Mouse (Mus musculus): ENCODE data around the gene Shmt2.

Gene Shmt2

GRCm38 (mm10) chr10:127522088-127522581, at the start of gene Shmt2:
Gene Shmt2, minus strand, starts transcription at chr10:127522444.
- in situ Hi-C loops (cut with MboI; ENCODE audit: low sequenced_read_pairs) = no loop called here

- in situ Hi-C loops (cut with MboI; ENCODE audit: low sequenced_read_pairs) = loop anchor here (10.0 kb wide), 1 partner anchor 64 kb away; no protein-coding TSS in a partner anchor
These were observed 48.8 kb upstream of the Shmt2 start for GRCm38 (mm10) chr10:127570937-127571641.

GRCm38 (mm10) chr10:127570384-127570783, 48.1 kb upstream of the Shmt2 start:
- in situ Hi-C loops (cut with MboI; ENCODE audit: low sequenced_read_pairs) = loop anchor here (10.0 kb wide), 1 partner anchor 64 kb away; no protein-coding TSS in a partner anchor

DNA sequence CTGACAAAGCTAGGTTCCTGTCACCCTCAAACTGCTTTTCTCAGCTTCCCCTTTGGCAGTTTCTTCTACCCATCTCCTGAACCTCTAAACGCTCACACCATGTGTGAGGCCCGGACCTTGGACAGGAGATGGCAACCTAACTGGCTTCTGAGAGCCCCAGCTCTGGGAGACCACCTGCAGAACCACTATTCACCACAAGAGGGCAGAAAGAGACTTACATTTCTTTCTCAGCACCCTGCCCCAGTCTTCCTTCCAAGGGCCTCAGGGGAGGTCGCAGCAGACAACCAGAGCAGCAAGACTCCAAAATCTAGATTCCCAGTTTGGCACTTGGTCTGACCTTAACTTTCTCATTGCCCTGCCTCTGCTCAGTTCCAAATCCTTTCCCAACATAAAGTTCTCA, 47.2 kb upstream of the Shmt2 start:
- in situ Hi-C loops (cut with MboI; ENCODE audit: low sequenced_read_pairs) = no loop called here

DNA sequence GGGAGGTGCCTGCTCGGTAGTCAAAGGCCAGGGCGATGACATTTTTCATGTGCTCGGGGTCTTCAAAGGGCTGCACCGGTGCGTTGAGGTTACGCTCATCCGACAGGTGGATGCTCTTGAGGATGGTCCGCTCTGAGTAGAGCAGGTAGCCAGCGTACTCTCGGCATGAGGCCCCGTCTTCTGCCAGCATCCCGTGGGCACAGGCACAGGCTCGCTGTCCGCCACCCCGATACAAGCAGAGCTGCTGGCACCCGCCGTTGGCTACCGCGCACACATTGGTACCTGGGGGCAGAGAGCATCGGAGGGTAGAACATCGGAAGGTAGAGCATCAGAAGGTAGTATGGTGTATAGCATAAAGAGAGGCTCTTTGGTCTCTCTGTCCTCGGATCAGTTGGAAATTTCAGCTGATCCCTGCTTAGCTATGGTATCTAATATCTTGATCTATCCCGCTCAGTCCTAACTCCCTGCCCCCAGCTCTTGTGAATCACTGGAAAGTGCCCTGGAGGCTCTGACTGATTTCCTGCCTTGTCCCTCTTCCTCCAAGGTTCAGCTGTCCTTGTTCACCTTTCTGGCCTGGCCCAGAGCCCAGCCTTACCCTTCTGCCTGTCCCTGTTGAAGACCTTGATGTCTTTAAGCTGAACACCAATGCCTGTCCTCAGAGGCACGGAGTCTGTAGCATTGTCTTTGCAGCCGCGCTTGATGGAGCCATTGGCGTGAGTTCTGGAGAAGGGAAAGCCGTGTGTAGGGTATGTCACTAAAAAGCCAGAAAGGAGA, 44.5 kb upstream of the Shmt2 start:
- in situ Hi-C loops (cut with MboI; ENCODE audit: low sequenced_read_pairs) = no loop called here

- in situ Hi-C loops (cut with MboI; ENCODE audit: low sequenced_read_pairs) = no loop called here
These were observed 42.1 kb upstream of the Shmt2 start for GRCm38 (mm10) chr10:127564301-127564700.

- in situ Hi-C loops (cut with MboI; ENCODE audit: low sequenced_read_pairs) = no loop called here
These were observed 41.6 kb upstream of the Shmt2 start for GRCm38 (mm10) chr10:127563840-127564239.

- in situ Hi-C loops (cut with MboI; ENCODE audit: low sequenced_read_pairs) = no loop called here
These were observed 38.9 kb upstream of the Shmt2 start for GRCm38 (mm10) chr10:127561145-127561544.

DNA sequence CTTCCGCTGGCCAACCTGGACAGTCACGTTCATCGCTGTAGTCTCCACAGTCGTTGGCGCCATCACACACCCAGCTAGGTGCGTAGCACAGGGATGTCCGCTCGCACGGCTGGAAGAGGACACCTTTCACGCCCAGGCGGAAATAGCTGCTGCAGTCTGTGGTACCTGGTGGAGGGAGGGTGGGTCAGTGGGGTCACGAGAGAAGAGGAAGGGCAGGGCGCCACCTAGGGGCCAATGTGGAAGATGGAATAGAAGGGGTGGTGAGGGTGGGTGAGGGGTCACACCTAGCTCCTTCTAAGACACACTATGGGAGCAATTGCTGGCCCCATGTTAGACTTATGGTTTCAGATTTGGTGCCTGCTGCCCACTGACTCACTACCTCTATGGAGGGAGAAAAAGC, 35.2 kb upstream of the Shmt2 start:
- in situ Hi-C loops (cut with MboI; ENCODE audit: low sequenced_read_pairs) = no loop called here

GRCm38 (mm10) chr10:127555703-127556102, 33.5 kb upstream of the Shmt2 start:
- in situ Hi-C loops (cut with MboI; ENCODE audit: low sequenced_read_pairs) = no loop called here

DNA sequence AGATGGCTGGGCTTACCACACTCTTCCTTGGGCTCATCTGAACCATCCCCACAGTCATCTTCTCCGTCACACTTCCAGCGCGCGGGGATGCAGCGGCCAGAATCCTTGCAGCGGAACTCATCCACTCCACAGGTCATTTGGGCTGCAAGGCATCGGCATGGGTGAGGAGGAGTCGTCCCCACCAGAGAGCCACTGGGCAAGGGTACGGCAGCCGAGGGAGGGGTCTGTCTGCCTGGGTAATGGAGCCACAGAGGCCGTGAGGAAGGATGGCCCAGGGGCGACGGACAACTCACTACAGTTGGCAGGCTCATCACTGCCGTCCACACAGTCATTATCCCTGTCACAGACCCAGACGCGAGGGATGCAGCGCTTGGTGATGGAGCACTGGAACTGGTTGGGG, 27.6 kb upstream of the Shmt2 start:
- in situ Hi-C loops (cut with MboI; ENCODE audit: low sequenced_read_pairs) = no loop called here

DNA sequence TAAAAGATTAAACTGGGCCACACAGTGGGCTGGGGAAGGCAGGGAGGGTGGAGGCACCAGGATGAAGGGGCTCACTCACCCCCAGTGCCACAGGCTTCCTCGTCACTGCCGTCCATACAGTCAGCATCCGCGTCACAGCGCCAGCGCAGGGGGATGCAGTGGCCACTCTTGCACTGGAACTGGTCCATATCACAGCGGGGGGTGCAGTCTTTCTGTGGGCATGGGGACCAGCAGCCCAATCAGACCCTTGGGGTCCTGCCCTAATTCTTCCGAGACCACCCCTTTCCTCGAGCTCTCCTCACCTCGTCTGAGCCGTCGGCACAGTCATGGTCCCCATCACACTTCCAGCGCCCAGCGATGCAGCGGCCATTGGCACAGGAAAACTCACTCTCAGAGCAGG, 26.0 kb upstream of the Shmt2 start:
- in situ Hi-C loops (cut with MboI; ENCODE audit: low sequenced_read_pairs) = no loop called here

GRCm38 (mm10) chr10:127546505-127546904, 24.3 kb upstream of the Shmt2 start:
- in situ Hi-C loops (cut with MboI; ENCODE audit: low sequenced_read_pairs) = no loop called here

- in situ Hi-C loops (cut with MboI; ENCODE audit: low sequenced_read_pairs) = loop anchor here (5.0 kb wide), 1 partner anchor 37 kb away; no protein-coding TSS in a partner anchor
These were observed 22.1 kb upstream of the Shmt2 start for GRCm38 (mm10) chr10:127544375-127544774.

- in situ Hi-C loops (cut with MboI; ENCODE audit: low sequenced_read_pairs) = loop anchor here (5.0 kb wide), 1 partner anchor 37 kb away; no protein-coding TSS in a partner anchor
These were observed 21.7 kb upstream of the Shmt2 start for GRCm38 (mm10) chr10:127543916-127544315.

GRCm38 (mm10) chr10:127542720-127543119, 20.5 kb upstream of the Shmt2 start:
- in situ Hi-C loops (cut with MboI; ENCODE audit: low sequenced_read_pairs) = loop anchor here (5.0 kb wide), 1 partner anchor 35 kb away; no protein-coding TSS in a partner anchor

- in situ Hi-C loops (cut with MboI; ENCODE audit: low sequenced_read_pairs) = loop anchor here (5.0 kb wide), 1 partner anchor 35 kb away; no protein-coding TSS in a partner anchor
These were observed 19.8 kb upstream of the Shmt2 start for GRCm38 (mm10) chr10:127542084-127542483.

- in situ Hi-C loops (cut with MboI; ENCODE audit: low sequenced_read_pairs) = loop anchor here (5.0 kb wide), 1 partner anchor 34 kb away; no protein-coding TSS in a partner anchor
These were observed 19.3 kb upstream of the Shmt2 start for GRCm38 (mm10) chr10:127541510-127541909.

DNA sequence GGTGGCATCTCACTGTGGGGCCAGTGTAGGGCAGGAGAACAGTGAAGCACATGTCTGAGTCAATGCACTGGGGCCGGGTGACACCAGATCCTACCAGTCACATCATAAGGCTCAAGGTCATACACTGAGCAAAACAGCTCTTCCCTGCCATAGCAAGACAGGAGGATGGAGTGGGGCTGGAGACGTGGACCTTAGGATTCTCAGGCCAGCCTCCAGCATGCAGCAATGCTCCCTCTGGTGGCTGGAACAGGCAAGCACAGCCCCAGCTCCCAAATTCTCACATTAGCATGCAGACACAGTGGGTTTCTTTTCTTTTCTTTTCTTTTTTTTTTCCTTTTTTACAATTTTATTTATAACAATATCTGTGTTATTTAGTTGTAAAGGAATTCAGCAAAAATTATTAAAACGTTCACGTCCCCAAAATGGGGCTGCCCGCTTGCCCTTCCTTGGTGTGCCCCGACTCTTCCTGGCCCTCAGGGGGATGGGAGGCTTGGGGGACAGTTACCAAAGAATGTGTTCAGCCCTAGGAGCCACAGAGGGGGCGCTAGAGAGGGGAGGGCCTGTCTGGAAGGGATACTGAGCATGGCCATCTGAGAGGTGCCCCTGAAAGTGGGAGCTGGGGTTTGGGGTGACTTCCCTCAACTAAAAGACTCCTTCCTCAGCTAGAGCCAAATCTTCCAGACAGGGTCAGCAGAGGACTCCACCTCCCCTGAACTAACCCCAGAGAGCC, 15.8 kb upstream of the Shmt2 start:
- in situ Hi-C loops (cut with MboI; ENCODE audit: low sequenced_read_pairs) = no loop called here

DNA sequence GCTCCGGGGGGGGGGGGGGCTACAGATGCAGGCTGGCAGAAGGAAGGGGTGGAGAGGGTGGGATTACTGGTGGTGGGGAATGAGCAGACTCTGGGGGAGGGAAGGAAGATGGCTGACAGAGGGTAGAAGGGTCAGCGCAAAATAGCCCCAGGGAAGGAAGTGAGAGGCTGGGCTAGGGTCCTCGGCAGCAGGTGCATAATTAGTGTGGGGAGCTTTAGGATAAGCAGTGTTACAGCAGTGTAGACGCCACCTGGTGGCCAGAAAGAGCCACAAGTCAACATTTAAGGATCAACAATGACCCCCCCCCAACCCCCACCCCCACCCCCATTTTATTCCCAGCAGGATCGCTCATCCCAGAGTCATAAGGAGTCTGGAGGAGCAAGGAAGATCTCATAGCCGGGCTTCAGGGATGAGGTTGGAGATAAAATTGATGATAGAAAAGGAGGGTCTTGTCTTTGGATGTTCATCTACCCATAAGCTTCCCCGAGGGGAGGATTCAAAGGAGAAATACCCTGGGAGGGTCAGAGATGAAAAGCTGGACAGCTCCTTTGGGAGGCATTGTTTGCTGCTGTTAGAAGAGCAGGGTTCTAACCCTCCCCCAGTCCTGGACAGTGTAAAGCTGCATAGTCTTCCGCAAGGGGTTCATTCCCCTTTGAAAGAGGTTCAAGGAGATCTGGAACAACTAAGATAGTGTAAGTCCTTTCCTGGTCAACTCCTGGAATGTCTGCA, 14.5 kb upstream of the Shmt2 start:
- in situ Hi-C loops (cut with MboI; ENCODE audit: low sequenced_read_pairs) = no loop called here

Measured in CH12F3 (cell line).